Mouse (Mus musculus) lung, postnatal 0 days (tissue): ENCODE data around the gene 4933434E20Rik. TPM values are rescaled to one million over a fixed set of nuclear protein-coding genes. Genes with fewer than 3 reads are reported as not detected.

Experiments used
- ATAC-seq: fragments of 200-750 bp; cut with Nextera tagmentation; 2 replicates; pipeline ENCODE4 v1.8.0; 2017; ENCODE audit warnings: moderate library complexity
- DNase-seq: peaks from one replicate; pipeline ENCODE4 v3.0.0-alpha.2; 2016; ENCODE audit warnings: low spot score
- H3K27ac ChIP-seq: fragments of 300-500 bp; sonication (generic); 2 replicates; pipeline ENCODE4 v1.5.1; 2014; ENCODE audit warnings: antibody characterized with exemption, mild to moderate bottlenecking, low read length, mixed read lengths
- H3K27me3 ChIP-seq: fragments of 300-500 bp; sonication (generic); replicated peaks from 2 replicates; pipeline ENCODE4 v1.6.1; 2014; ENCODE audit warnings: low read length, mixed read lengths; ENCODE audit not compliant: insufficient read depth
- H3K36me3 ChIP-seq: fragments of 300-500 bp; sonication (generic); 2 replicates; pipeline ENCODE4 v1.6.1; 2014; ENCODE audit warnings: low read length, mixed read lengths; ENCODE audit not compliant: insufficient read depth
- H3K4me1 ChIP-seq: fragments of 300-500 bp; sonication (generic); 2 replicates; pipeline ENCODE4 v1.6.1; 2014; ENCODE audit warnings: antibody characterized with exemption, low read depth, low read length, mixed read lengths; ENCODE audit not compliant: insufficient read depth
- H3K4me2 ChIP-seq: fragments of 300-500 bp; sonication (generic); replicated peaks from 2 replicates; pipeline ENCODE4 v1.6.1; 2014; ENCODE audit warnings: low read depth, mild to moderate bottlenecking, low read length, moderate library complexity, mixed read lengths
- H3K4me3 ChIP-seq: fragments of 300-500 bp; sonication (generic); 2 replicates; pipeline ENCODE4 v1.5.1; 2014; ENCODE audit warnings: low read depth, low read length
- H3K9ac ChIP-seq: fragments of 300-500 bp; sonication (generic); replicated peaks from 2 replicates; pipeline ENCODE4 v1.6.1; 2014; ENCODE audit warnings: low read depth, mild to moderate bottlenecking
- H3K9me3 ChIP-seq: fragments of 300-500 bp; sonication (generic); 2 replicates; pipeline ENCODE4 v1.6.1; 2016; ENCODE audit warnings: low read length, mixed read lengths
- CTCF ChIP-seq: IDR thresholded peaks from 2 replicates; pipeline ENCODE4 v1.5.1; 2016; ENCODE audit warnings: antibody characterized with exemption, mild to moderate bottlenecking
- EP300 ChIP-seq: IDR thresholded peaks from 2 replicates; pipeline ENCODE4 v1.6.1; 2016; ENCODE audit warnings: antibody characterized with exemption, mild to moderate bottlenecking, control low read depth
- WGBS: fragments of 180-500 bp; shearing (Covaris S2); extraction: QIAGEN DNeasy Blood & Tissue Kit; methylation state at CpG from one replicate; pipeline ENCODE4 v1.1.7; 2014; 5-methylcytosine and 5-hydroxymethylcytosine counted together
- polyA plus RNA-seq: library from polyadenylated mRNA; unstranded; fragments of >200 nt; fragmentation: Nextera tagmentation; extraction: Ambion mirVana; gene quantifications from 2 replicates; pipeline ENCODE4 v1.2.1, GENCODE M21; 2015

4933434E20Rik gene
- polyA plus RNA-seq, 1 experiment from 2014 or later: 144 TPM

GRCm38 (mm10) chr3:90085281-90085680 lies 33.8 kb downstream of the 4933434E20Rik start:
- DNase-seq (peak; percentile 63), ATAC-seq (no peak)
- Histone ChIP-seq H3K27ac (peak overlapping the region; percentile 87), H3K9me3 (no peaks in the 10 kb centered on the region), H3K36me3 (peaks cover 11% of the 10 kb centered on the region; the same call in 1 of the 2 replicates), H3K27me3 (no peaks in the 10 kb centered on the region), H3K4me2 (peak overlapping the region; percentile 63), H3K4me3 (no peak overlapping the region), H3K4me1 (peaks cover 44% of the 10 kb centered on the region), H3K9ac (no peak overlapping the region)
- WGBS: 36% methylated on average over 6 of the region's 6 CpGs
- TF ChIP-seq EP300: no peak
- TF ChIP-seq CTCF: peak; percentile 11; the same call in 1 of the 2 replicates

- WGBS: 32% methylated on average over 5 of the region's 5 CpGs
- Histone ChIP-seq H3K4me3 (no peak overlapping the region), H3K36me3 (peaks cover 17% of the 10 kb centered on the region; the same call in 1 of the 2 replicates), H3K27me3 (no peaks in the 10 kb centered on the region), H3K9ac (no peak overlapping the region), H3K27ac (0 out of 2 replicates have a peak overlapping the region, but pooled peaks have one; percentile 0), H3K4me2 (no peak overlapping the region), H3K4me1 (peaks cover 43% of the 10 kb centered on the region), H3K9me3 (no peaks in the 10 kb centered on the region)
- TF ChIP-seq EP300 (no peak), CTCF (no peak)
- DNase-seq (no peak), ATAC-seq (no peak)
Measured at GRCm38 (mm10) chr3:90086068-90086467, 34.6 kb downstream of the 4933434E20Rik start.

- ATAC-seq (peak; percentile 86), DNase-seq (peak; percentile 84)
- Histone ChIP-seq H3K9me3 (no peaks in the 10 kb centered on the region), H3K36me3 (peaks cover 40% of the 10 kb centered on the region), H3K4me3 (no peak overlapping the region), H3K9ac (no peak overlapping the region), H3K27me3 (no peaks in the 10 kb centered on the region), H3K27ac (peak overlapping the region; percentile 73), H3K4me1 (peaks cover 27% of the 10 kb centered on the region), H3K4me2 (no peak overlapping the region)
- no peak for TF ChIP-seq CTCF
- TF ChIP-seq EP300: peak; percentile 59
- WGBS: 57% methylated on average over 2 of the region's 2 CpGs
Measured at GRCm38 (mm10) chr3:90088617-90089016, 37.2 kb downstream of the 4933434E20Rik start.

GRCm38 (mm10) chr3:90090892-90091291 lies 39.5 kb downstream of the 4933434E20Rik start:
- TF ChIP-seq CTCF (no peak), EP300 (no peak)
- Histone ChIP-seq H3K9me3 (no peaks in the 10 kb centered on the region), H3K27ac (no peak overlapping the region), H3K4me3 (no peak overlapping the region), H3K9ac (no peak overlapping the region), H3K4me2 (no peak overlapping the region), H3K4me1 (peaks cover 5% of the 10 kb centered on the region; the same call in 1 of the 2 replicates), H3K27me3 (no peaks in the 10 kb centered on the region), H3K36me3 (peaks cover 48% of the 10 kb centered on the region)
- WGBS: 59% methylated on average over 6 of the region's 6 CpGs
- no peak for DNase-seq
- ATAC-seq: no peak

- H3K4me3 ChIP-seq: no peak overlapping the region
- DNase-seq (no peak), ATAC-seq (no peak)
- 79% methylated on average over 3 of the region's 3 CpGs for WGBS
- H3K27ac ChIP-seq: no peak overlapping the region
- TF ChIP-seq CTCF (no peak), EP300 (no peak)
- 0 out of 2 replicates have a peak, but pooled peaks cover 2% of the 10 kb centered on the region for H3K4me1 ChIP-seq
- H3K36me3 ChIP-seq: peaks cover 52% of the 10 kb centered on the region
- H3K4me2 ChIP-seq: no peak overlapping the region
- H3K27me3 ChIP-seq: no peaks in the 10 kb centered on the region
- H3K9me3 ChIP-seq: no peaks in the 10 kb centered on the region
- H3K9ac ChIP-seq: no peak overlapping the region
Measured at GRCm38 (mm10) chr3:90094453-90094852, 43.0 kb downstream of the 4933434E20Rik start.

GRCm38 (mm10) chr3:90097928-90098327 lies 46.5 kb downstream of the 4933434E20Rik start:
- Histone ChIP-seq H3K4me1 (no peaks in the 10 kb centered on the region), H3K4me2 (no peak overlapping the region), H3K36me3 (peaks cover 28% of the 10 kb centered on the region; the same call in 1 of the 2 replicates), H3K4me3 (no peak overlapping the region), H3K27me3 (no peaks in the 10 kb centered on the region), H3K9me3 (no peaks in the 10 kb centered on the region), H3K27ac (no peak overlapping the region), H3K9ac (no peak overlapping the region)
- ATAC-seq (no peak), DNase-seq (no peak)
- 72% methylated on average over 5 of the region's 5 CpGs for WGBS
- TF ChIP-seq CTCF: no peak
- TF ChIP-seq EP300: no peak

- Histone ChIP-seq H3K27me3 (no peaks in the 10 kb centered on the region), H3K9ac (no peak overlapping the region), H3K4me1 (no peaks in the 10 kb centered on the region), H3K36me3 (peaks cover 14% of the 10 kb centered on the region; the same call in 1 of the 2 replicates), H3K27ac (no peak overlapping the region), H3K9me3 (no peaks in the 10 kb centered on the region), H3K4me3 (no peak overlapping the region), H3K4me2 (no peak overlapping the region)
- DNase-seq (no peak), ATAC-seq (no peak)
- 78% methylated on average over 3 of the region's 3 CpGs for WGBS
- TF ChIP-seq EP300 (no peak), CTCF (no peak)
Measured at GRCm38 (mm10) chr3:90101010-90101409, 49.6 kb downstream of the 4933434E20Rik start.
